Mouse (Mus musculus) kidney, adult 2 months (tissue): ENCODE data around the gene Tmem29.

Experiments
- CTCF ChIP-seq: fragments of 200-500 bp; conservative IDR thresholded peaks from 2 replicates; pipeline ENCODE4 v1.5.1; 2011; ENCODE audit warnings: low read depth, mild to moderate bottlenecking, control low read depth, low read length, moderate library complexity, mixed read lengths; ENCODE audit not compliant: insufficient read depth, insufficient read length
- POLR2A ChIP-seq: fragments of 200-500 bp; IDR thresholded peaks from one replicate; pipeline ENCODE4 v1.6.1; 2011; ENCODE audit warnings: low read depth, low read length, control low read depth

- no peak for TF ChIP-seq CTCF
- no peak for TF ChIP-seq POLR2A
Measured at GRCm38 (mm10) chrX:150460143-150460542, 1.2 kb upstream of the Tmem29 start.
